Mouse (Mus musculus) stomach, postnatal 0 days (tissue): ENCODE results near the gene Srsf4.

ENCODE experiments used
- CTCF ChIP-seq: IDR thresholded peaks from 2 replicates; pipeline ENCODE4 v1.5.1; 2016; ENCODE audit warnings: antibody characterized with exemption, low read depth, mild to moderate bottlenecking, moderate library complexity
- EP300 ChIP-seq: optimal IDR thresholded peaks from 2 replicates; pipeline ENCODE3; 2016; ENCODE audit warnings: antibody characterized with exemption

GRCm38 (mm10) chr4:131874567-131874966, 1.1 kb downstream of the Srsf4 start:
- TF ChIP-seq CTCF (no peak), EP300 (no peak)
